Mouse (Mus musculus): Measurements from ENCODE around the gene Kbtbd6. TPM values are rescaled to one million over a fixed set of nuclear protein-coding genes. Genes with fewer than 3 reads are reported as not detected.
"Not testable (repeated sequence)": the region's sequence is repeated elsewhere in the genome, so short reads cannot be mapped to it uniquely, and the experiment has no call there.

Gene Kbtbd6
- under 1 TPM in 1 of 2 experiments, not detected in 1; 0.14 TPM for total RNA-seq (2021)
- long read RNA-seq, experiment 1 = 0 reads
- long read RNA-seq, experiment 2 = 0 reads

- DNase-seq (ENCODE audit: low spot score) = peak; percentile 82
Observed at GRCm38 (mm10) chr14:79451681-79452590, at the start of gene Kbtbd6. Gene Kbtbd6 (plus strand): TSS chr14:79451835.

- DNase-seq (ENCODE audit: low spot score) = no peak
Observed at GRCm38 (mm10) chr14:79407641-79408040, 44.0 kb upstream of the Kbtbd6 start.

GRCm38 (mm10) chr14:79409278-79409830 is 42.3 kb upstream of the Kbtbd6 start:
- no peak for DNase-seq (ENCODE audit: low spot score)

- no peak for DNase-seq (ENCODE audit: low spot score)
Observed at GRCm38 (mm10) chr14:79410662-79411061, 41.0 kb upstream of the Kbtbd6 start.

- no peak for DNase-seq (ENCODE audit: low spot score)
Observed at GRCm38 (mm10) chr14:79413121-79413520, 38.5 kb upstream of the Kbtbd6 start.

- no peak for DNase-seq (ENCODE audit: low spot score)
Observed at GRCm38 (mm10) chr14:79420083-79420685, 31.5 kb upstream of the Kbtbd6 start.

- peak; percentile 94 for DNase-seq (ENCODE audit: low spot score)
Observed at GRCm38 (mm10) chr14:79425979-79426729, 25.5 kb upstream of the Kbtbd6 start, which contains the start of gene Kbtbd7. Gene Kbtbd7 (plus strand): TSS chr14:79426511.

GRCm38 (mm10) chr14:79426730-79427365 is 24.8 kb upstream of the Kbtbd6 start:
- DNase-seq (ENCODE audit: low spot score) = not testable (repeated sequence)

GRCm38 (mm10) chr14:79434068-79434467 is 17.6 kb upstream of the Kbtbd6 start:
- no peak for DNase-seq (ENCODE audit: low spot score)

GRCm38 (mm10) chr14:79440655-79441054 is 11.0 kb upstream of the Kbtbd6 start:
- no peak for DNase-seq (ENCODE audit: low spot score)

- no peak for DNase-seq (ENCODE audit: low spot score)
Observed at GRCm38 (mm10) chr14:79441441-79441840, 10.2 kb upstream of the Kbtbd6 start.

- no peak for DNase-seq (ENCODE audit: low spot score)
Observed at GRCm38 (mm10) chr14:79444601-79445000, 7.0 kb upstream of the Kbtbd6 start.

- DNase-seq (ENCODE audit: low spot score) = no peak
Observed at GRCm38 (mm10) chr14:79445055-79445620, 6.5 kb upstream of the Kbtbd6 start.

GRCm38 (mm10) chr14:79452591-79452934 is 928 bp downstream of the Kbtbd6 start:
- DNase-seq (ENCODE audit: low spot score) = not testable (repeated sequence)

GRCm38 (mm10) chr14:79460401-79460800 is 8.8 kb downstream of the Kbtbd6 start:
- DNase-seq (ENCODE audit: low spot score) = no peak

GRCm38 (mm10) chr14:79460988-79461387 is 9.4 kb downstream of the Kbtbd6 start:
- DNase-seq (ENCODE audit: low spot score) = no peak

GRCm38 (mm10) chr14:79465623-79466022 is 14.0 kb downstream of the Kbtbd6 start:
- no peak for DNase-seq (ENCODE audit: low spot score)

- DNase-seq (ENCODE audit: low spot score) = peak; percentile 43
Observed at GRCm38 (mm10) chr14:79467621-79468020, 16.0 kb downstream of the Kbtbd6 start.

GRCm38 (mm10) chr14:79473384-79473783 is 21.7 kb downstream of the Kbtbd6 start:
- no peak for DNase-seq (ENCODE audit: low spot score)

GRCm38 (mm10) chr14:79480624-79481338 is 29.1 kb downstream of the Kbtbd6 start, which contains the start of gene Elf1:
Gene Elf1 (plus strand): TSS chr14:79481194.
- DNase-seq (ENCODE audit: low spot score) = peak; percentile 97
